Mouse (Mus musculus) gastrocnemius, postnatal 25 days (tissue): ENCODE measurements around the gene Zbtb20. TPM values are rescaled to one million over a fixed set of nuclear protein-coding genes. Genes with fewer than 3 reads are reported as not detected.

Source experiments
- DNase-seq: peaks from one replicate; pipeline ENCODE4 v3.0.0; 2022
- total RNA-seq, 2 experiments: library from RNA; stranded (reverse); gene quantifications; 1 replicate in 1 of 2; 2 replicates in 1 of 2; pipeline ENCODE4 v1.2.3; 2021

Gene Zbtb20
- total RNA-seq, 2 experiments from 2014 or later: 86.5 to 93.4 TPM

DNA sequence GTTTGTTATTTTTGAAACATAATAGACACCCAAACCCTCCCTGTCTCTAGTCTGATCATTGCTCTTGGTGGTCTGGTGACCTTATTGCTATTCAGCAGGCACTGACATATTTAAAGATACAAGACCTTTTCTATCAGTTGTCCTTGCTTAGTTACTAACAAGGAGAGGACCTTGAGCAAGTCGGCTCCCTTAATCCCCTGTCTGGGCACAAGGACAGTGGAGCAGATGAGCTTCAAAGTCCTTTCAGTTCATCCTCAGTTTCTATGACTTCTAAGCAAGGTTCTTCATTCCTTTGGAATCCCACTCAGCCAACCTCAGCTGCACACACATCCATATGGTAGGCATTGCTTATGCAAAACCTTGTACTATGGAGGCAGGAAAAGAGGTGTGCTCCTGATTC is 690.8 kb downstream of the Zbtb20 start:
- no peak for DNase-seq

GRCm38 (mm10) chr16:43571376-43572081 is 695.8 kb downstream of the Zbtb20 start:
- no peak for DNase-seq

DNA sequence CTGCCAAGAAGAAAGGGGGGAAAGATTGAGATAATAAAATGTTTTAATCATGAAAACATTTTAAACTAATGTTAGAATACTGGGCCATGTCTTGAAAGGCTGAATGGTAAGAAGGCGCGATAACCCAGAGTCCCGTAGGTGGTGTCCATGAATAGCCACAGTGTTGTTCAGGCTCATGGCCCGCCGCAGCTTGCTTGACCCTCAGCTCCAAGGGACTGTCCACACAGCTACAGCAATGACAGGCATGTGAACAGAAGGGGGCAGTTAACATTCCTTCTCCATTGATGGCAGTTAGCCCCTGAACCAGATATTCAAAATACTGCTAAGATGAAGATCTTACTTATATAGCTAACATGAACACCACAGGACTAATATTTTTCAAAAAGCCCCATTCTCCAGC is 696.5 kb downstream of the Zbtb20 start:
- no peak for DNase-seq

- no peak for DNase-seq
Observed at GRCm38 (mm10) chr16:43572766-43573165, 697.1 kb downstream of the Zbtb20 start.

DNA sequence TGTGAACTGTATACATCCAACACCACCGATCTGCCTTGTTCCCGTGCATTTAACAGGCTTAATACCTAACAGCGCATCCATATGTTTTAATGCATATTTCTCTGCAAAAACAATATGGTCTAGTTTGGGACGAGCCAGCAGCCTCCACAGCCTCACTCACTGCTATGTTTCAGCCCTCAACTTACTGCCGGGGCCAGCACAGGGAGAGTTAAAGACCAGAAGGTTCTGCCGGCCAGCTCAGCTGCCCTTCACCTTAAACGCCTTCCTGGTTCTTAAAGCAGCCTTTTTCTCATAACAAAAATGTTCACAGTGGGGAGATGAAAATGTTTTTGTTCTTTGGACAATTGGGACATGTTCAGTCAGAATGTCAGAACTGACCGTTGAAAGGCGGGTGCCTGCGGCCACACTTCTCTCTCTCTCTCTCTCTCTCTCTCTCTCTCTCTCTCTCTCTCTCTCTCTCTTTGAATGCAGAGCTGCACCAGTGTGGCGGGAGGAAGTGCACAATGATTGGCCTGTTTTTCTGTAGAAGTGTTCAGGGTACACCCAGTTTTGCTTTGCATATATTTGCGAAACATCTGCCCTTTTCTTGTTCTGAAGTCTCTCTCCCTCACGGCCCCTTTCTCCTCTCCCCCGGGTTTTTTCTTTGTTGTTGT is 697.6 kb downstream of the Zbtb20 start:
- DNase-seq: no peak

DNA sequence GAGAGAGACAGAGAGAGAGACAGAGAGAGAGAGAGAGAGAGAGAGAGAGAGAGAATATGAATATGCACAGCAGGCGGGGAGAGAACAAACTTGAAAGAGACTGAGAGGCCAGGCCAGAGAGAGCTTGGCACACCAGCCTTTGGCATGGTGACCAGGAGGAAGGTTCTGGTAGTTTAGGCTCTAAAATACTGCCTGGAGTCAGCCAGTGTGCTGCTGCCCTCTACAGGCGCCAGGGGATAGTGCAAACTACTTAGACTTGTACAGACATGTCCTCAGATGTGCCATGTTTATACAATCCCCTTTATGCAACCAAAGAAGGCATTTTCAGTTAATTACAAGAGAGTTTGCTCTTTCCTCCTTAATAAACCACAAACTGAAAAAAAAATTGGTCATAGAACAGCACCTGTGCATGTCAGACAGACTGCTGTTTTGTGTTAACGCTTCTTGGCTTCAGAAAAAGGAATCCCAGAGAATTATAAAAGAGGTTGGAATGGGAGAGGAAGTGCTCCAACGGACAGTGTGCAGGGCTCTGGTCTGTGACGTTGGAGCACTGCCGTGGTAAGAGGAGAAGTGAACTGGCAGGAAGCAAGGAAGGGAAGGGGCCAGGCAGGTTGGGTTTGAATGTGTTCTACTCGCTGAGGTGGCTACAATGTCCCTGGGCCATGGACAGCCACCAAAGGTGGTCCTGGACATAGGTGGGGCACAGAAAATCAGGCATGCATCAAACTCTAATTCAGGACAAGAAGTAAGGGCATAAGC is 698.5 kb downstream of the Zbtb20 start:
- peak; percentile 88 for DNase-seq

- DNase-seq: no peak
Observed at GRCm38 (mm10) chr16:43575066-43575465, 699.4 kb downstream of the Zbtb20 start.

DNA sequence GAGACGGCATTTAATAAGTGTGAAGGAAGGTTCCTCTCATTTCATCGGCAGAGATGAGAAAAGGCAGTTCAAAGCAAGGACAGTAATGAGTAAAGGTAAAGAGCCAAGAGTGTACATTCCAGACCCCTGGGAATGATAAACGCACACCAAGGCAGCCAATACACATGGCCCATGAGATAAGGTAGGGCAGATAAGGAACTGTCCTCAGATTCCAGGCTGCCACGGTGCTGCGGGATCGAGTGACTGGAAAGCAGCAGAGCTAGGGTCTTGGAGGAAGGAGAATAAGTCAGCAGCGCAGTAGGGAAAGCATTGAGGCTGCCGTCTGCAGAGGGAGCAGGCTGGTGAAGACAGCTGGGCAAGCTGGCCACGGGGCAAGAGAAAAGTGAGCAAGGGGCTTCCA is 699.8 kb downstream of the Zbtb20 start:
- no peak for DNase-seq

DNA sequence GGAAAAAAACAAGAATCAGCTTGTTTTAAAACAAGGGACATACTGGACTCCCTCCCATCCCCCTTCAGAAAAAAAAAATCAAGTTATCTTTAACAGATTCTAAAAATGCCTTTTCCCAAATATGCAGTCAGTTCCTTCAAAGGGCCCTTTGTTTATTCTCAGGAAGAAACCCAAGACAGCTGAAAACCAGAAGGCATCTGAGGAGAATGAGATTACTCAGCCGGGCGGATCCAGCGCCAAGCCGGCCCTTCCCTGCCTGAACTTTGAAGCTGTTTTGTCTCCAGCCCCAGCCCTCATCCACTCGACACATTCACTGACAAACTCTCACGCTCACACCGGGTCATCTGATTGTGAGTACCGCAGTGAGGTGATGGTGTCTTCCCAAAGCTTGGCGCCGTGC is 701.7 kb downstream of the Zbtb20 start:
- peak; percentile 79 for DNase-seq

DNA sequence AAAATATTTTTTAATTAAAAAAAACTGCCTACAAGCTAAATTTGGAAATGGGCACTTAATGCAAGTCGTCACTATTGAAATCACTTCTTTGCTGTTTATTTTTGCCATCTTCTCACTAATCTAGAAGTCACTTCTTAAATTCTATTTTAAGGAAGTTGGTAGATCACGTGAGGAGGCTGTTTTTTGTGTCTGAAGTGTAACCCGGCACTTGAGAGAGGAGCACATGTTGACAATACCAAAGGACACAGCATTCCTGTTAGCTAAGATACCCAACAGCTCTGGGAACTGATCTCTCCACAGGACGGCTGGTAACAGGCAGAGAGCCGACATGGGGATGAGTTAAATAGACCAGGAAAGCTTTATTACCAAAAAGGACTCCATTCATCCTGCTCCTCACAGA is 702.7 kb downstream of the Zbtb20 start:
- DNase-seq: no peak

DNA sequence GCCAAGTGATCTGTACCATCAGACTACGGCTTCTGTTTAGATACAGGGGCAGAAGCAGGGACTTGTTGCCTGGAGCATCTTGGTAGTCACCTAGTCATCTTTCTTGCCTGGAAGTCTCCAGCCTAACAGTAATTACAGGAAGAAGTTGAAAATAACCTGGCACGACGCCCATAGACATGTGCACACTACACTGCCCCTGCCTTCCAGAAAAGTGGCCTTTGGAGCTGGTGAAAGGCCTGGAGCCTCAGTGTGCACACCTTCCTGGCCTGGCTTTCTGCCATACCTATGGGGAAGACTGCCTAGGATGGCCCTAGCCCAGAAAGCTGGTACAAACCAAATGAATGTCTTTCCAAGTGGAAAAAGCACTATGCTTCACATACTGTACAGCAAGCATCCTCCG is 703.4 kb downstream of the Zbtb20 start:
- no peak for DNase-seq

DNA sequence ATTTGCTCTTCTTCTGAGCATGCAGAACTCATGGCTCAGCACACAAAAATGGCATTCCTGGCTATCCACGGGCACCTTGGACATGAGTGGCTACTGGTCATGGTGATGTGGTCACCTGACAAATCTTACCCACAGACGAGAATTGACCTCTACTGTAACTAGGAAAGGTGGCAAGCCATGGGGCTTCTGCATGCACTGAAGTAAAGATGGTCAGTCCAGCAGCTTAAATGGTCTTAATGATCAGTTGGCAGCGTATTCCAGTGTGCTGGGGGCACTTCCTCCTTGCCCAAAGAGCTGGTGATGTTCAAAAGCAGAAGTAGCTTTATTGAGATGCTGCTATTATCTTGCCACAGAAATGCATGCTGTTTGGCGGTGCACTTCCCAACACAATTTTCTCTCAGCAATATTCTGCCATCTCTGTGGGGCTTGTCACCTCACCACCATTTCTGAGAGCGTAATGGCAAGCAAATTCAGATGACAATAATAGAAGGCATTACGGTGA is 704.7 kb downstream of the Zbtb20 start:
- no peak for DNase-seq

- no peak for DNase-seq
Observed at GRCm38 (mm10) chr16:43581551-43581950, 705.9 kb downstream of the Zbtb20 start.

DNA sequence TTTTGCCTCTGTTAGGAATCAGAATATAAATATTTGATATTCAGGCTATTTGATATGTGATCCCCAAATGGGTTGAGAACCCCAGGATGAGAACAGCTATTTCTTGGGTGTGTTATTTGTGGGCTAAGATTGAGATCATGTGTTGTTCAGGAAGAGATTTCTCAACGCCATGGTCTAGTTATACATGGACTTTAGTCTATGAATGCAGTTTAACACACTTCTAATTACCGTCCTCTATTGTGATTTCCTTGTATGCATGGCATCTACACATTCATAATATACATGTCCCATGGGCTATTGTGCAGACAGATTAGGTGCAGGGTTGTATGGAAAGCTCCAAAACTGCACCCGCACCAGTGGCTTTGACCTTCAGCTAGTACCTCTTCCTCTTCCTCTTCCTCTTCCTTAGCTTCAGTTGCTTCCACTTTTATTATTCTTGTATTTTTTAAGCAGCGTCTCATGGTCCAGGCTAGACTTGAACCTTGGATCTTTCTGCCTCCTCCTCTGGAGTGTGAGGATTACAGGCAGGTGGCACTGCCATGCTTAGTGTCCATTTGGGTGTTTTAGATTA is 711.3 kb downstream of the Zbtb20 start:
- no peak for DNase-seq

DNA sequence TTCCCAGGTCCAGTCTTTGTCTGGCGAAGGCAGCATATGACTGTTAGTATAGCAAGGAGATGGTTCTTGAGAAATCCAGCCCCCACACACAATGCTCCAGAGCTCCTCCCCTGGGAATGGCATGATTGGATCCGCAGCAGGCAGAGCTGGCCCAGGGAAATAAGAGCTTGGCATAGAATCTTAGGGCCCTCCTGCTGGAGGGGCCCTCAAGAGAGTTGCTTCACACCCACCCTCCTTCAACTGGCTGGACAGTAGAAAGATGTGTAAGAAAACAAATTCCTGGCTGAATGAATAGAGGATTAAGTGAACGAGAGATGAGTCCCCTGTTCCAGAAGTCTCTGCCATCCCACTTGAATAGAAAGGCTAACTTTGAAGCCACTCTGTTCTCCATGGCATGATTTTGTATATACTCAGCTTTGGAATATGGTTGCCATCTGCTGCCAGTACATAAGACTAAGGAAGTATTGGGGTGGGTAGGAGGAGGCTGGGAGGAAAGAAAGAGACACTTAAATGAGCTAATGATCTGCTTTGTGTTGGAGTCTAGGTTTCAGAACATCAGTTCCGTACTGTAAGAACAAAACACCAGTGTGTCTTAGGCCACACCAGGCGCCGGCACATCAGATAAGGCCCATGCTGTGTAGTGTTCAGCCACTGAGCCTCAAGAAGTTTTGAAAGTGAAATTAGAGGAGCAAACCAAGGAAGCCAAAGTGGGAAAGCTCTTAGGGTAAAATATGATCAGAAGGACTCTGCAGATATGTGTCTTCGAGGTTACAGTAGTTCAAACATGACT is 715.2 kb downstream of the Zbtb20 start:
- peak; percentile 62 for DNase-seq

GRCm38 (mm10) chr16:43592062-43592461 is 716.4 kb downstream of the Zbtb20 start:
- DNase-seq: peak; percentile 63

DNA sequence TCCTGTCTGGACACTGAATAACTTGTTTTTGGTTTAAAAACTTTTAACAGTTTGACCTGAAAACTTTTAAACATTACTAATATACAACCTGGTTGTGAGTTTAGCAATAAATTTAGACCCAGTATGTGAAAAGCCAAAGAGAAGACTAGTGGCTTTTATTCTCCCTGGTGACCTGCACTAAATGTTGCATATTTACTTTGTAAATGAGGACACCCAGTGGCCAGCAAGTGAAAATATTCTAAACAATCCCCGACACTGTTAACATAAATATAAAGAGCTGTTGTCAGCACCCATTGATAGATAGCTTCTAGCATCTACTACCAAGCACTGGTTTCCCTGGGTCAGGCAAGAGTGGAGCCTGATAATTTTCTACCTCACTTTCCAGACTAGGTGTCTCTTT is 717.1 kb downstream of the Zbtb20 start:
- no peak for DNase-seq

- no peak for DNase-seq
Observed at GRCm38 (mm10) chr16:43597375-43598060, 721.8 kb downstream of the Zbtb20 start.

DNA sequence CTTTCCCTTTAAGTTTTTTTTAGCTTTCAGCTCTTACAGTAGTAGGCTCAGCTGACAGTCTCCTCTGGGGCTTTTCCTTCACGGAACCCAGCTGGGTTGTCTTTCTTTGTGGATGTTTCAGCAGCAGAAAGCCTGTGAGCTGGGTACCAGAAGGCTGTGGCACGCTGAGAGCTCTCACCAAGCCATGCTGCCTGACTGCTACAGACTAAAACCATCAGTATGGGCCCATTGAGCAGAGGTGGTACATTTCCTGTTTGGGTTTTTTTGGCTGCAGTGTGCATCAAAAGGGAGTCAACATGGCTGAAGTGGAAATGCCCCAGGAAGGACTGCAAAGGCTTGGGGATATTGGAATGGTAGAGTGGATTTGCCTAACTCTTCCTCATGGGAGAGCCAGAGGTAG is 724.0 kb downstream of the Zbtb20 start:
- no peak for DNase-seq

GRCm38 (mm10) chr16:43602573-43602972 is 726.9 kb downstream of the Zbtb20 start:
- no peak for DNase-seq

DNA sequence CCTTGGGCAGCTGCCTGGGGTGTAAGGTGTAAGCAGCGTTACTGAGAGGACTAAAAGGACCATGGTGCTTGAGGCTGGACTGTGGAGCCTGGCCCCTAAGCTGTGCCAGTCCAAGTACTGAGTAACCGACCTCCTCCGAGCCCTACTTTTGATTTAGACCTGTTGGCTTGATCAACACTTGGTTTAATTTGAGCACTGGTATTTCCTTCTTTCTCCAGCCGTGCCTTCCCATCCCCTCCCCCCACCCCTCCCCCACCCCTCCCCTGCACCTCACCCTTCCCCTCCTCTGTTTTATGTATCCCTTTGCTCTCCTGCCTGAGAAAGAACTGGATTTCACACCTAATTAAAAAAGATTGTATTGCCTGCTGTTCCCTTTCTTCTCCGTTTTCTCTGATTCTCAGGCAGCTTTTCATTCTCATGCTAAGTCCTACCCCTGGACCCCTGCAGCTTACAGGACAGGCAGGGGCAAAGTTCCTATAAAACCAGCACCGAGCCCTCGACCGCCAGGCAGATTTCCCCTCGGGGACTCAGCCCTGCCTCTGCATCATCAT is 728.0 kb downstream of the Zbtb20 start:
- DNase-seq: no peak
